Mouse (Mus musculus) erythroblast, adult 5-6 weeks (primary cell): ENCODE measurements around the gene Kmt2d. TPM values are rescaled to one million over a fixed set of nuclear protein-coding genes. Genes with fewer than 3 reads are reported as not detected.

ENCODE experiments used
- ATAC-seq: replicated peaks from 2 replicates; pipeline ENCODE4 v1.8.0; 2016; ENCODE audit warnings: moderate number of reproducible peaks, mild to moderate bottlenecking, moderate TSS enrichment, inconsistent platforms; ENCODE audit not compliant: poor library complexity, low FRiP score, severe bottlenecking
- total RNA-seq, 2 experiments: library from RNA; stranded (forward) in 1 of 2; stranded (reverse) in 1 of 2; fragments of 150-400 nt in 1 of 2; fragments of 200-764, 138-1000 nt in 1 of 2; gene quantifications; 2 replicates each; pipeline versions ENCODE4 v1.2.3 to v1.2.4; 2015 to 2017; ENCODE audit warnings: low replicate concordance in 2 of 2

The Kmt2d gene
- total RNA-seq, 2 experiments from 2014 or later, result 28.1 to 31.8 TPM

DNA sequence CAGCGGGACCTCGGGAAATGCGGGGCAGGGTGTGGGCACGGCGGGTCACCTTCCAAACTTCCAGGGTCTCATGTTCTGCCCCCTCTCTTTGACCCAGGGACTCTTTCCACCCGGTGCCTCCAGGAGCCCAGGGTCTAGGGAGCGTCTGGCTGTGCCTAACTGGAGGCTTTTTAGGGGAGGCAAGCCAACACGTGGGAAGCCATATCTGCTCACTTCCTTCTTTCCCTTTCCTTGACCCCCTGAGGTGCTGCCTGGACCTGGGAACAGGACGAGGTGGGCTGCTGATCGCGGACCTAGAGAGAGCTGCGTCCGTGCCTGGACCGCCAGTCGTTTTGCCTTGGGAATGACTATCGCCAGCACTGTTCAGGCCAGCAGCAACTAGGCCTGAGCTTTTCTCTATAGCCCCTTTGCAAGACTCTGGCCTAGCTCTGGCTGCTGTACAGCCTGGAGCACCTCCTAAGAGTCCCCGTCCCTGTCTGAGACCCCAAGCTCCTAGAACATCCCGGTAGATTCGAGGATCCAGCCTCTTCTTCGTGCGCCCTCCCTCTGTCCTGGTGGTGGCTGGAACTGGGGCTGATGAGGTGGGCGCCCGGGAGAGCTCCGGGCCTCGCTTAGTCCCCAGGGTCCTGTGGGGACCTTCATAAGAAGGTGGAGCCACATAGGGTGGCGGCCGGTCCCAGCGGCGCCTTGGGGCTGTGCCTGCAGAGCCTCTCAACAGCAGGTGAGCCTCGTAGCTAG is 64.8 kb downstream of the Kmt2d start:
- ATAC-seq, result no peak

- no peak for ATAC-seq
Measured at GRCm38 (mm10) chr15:98805324-98806040, 65.5 kb downstream of the Kmt2d start.

DNA sequence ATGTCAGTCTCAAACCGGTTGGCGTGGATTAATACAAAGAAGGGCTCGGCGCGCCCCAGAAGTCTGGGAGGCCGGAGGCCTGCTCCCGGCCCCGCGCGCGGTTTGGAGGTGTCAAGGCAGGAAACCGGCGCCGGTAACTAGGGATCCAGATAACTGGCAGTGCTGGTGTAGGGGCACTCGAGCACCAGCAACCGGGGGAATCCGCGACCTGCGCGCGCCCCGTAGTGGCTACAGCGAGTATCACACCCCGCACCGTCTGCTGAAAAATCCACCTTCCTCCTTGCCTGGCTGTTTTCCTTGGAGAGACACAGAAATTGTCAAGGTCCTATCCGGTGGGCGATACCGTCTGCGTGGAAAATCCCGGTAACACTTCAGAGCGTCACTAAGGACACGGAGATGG is 67.0 kb downstream of the Kmt2d start:
- ATAC-seq, result peak; percentile 62

DNA sequence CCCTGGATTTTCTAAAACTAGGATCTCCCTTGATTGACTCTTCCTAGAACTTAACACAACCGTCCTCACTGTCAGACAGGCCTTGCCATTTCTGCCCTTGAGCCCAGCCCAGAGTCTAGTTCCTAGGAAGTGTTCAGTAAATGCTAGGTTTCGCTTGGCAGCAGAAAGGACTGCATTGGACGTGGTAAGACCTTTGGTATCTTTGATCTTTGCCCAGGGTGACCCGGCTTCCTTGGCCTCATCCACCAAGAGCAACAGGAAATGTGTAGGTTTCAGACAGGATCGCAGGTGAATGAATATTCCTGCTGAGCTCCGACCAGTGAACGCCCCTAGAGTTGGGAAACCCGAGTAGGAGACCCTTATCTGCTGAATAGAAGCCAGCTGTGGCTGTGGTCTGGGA is 68.1 kb downstream of the Kmt2d start:
- ATAC-seq, result no peak

DNA sequence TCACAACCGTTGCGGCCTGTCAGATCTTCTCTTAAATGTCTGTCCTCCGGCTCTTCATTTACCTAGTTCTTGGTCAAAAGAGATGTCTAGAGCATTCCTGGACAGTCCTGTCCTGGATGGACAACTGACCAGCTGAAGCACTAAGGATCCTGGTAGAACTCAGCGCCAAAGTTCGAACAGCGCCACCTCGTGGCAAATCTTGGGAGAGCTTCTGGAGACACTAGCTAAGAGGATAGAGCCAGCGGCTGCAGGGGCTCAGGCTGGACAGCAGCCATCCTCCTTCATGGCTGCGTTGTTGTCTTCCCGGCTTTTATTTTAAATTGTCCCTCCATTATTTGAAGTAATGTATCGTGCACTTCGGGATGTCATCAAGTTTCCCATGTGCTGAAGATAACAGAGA is 71.6 kb downstream of the Kmt2d start:
- ATAC-seq, result peak; percentile 67

DNA sequence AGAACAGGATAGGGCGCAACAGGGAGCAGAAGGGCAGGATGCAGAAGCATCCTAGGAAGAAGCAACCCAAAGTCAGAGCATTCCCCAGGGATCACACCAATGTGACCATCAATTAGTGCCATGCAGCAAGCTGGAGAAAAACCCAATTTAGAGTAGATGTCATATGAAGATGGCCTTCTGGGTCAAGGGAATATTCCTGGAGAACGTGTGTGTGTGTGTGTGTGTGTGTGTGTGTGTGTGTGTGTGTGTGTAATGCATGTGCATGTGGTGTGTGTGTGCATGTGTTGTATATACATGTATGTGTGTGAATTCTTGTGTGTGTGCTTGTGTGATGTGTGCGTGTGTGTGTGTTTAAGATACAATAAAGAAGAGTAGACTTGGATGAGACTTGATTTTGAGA is 72.1 kb downstream of the Kmt2d start:
- no peak for ATAC-seq

DNA sequence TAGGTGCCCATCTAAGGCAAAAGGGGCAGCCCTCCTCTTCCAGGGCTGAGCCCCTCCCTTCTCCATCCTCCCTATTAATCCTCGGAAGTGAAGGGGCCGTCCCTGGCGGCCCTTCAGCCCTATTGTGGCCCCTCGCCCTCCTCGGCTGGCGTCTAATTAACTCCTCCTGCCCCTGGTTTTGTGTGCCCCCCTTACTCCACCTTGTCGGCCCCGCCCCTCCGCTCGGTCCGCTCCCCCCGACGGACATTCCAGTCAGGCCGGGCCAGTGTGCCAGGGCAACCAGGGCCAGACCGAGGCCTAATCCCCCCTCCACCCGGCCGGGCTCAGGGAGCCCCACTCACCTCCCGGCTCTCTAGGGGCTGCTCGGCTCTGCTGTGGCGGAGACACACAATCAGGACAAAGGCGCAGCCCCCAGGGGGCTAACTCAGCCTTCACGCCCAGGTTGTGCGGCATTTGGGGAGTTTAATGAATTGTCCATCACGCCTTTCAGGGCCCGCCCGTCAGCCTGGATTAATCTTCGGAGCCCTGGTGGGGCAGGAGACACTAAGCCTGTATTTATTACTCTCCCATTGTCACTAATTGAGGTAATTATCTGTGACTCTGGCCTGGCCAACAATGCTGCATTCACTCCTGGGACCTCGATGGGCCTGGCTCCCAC is 73.0 kb downstream of the Kmt2d start:
- no peak for ATAC-seq

DNA sequence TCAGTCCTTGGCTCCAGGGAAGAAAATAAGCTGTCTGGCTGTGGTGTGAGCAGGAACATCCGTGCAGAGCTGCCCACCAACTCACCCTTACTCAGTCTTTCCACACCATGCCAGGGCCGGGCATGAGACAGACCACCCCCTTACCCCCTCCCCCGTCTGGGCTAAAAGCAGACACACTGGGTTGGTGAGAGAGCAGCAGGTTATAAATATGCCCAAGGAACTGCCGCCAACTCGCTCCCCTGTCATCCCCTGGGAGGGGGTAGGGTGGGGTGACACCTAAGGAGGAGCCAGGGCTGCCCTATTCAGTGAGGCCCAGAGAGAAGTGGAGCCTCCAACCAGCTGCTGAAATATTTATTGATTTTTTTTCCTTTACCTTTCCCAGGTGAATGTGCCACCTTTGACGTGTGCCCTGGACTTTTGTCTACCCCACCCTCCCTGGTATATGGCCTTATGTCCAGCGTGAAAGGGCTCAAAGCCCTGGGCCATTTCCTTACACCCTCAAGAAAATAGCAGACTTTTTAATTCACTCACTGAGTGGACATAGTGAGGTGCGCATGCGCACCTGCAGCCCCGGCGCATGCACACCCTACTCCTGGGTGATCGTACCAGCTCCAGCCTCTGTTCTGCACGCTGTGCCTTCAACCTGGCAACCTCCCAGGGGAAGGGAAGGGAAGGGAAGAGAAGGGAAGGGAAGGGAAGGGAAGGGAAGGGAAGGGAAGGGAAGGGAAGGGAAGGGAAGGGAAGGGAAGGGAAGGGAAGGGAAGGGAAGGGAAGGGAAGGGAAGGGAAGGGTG is 74.0 kb downstream of the Kmt2d start:
- ATAC-seq, result no peak

- ATAC-seq, result no peak
Measured at GRCm38 (mm10) chr15:98793141-98793698, 77.8 kb downstream of the Kmt2d start.

DNA sequence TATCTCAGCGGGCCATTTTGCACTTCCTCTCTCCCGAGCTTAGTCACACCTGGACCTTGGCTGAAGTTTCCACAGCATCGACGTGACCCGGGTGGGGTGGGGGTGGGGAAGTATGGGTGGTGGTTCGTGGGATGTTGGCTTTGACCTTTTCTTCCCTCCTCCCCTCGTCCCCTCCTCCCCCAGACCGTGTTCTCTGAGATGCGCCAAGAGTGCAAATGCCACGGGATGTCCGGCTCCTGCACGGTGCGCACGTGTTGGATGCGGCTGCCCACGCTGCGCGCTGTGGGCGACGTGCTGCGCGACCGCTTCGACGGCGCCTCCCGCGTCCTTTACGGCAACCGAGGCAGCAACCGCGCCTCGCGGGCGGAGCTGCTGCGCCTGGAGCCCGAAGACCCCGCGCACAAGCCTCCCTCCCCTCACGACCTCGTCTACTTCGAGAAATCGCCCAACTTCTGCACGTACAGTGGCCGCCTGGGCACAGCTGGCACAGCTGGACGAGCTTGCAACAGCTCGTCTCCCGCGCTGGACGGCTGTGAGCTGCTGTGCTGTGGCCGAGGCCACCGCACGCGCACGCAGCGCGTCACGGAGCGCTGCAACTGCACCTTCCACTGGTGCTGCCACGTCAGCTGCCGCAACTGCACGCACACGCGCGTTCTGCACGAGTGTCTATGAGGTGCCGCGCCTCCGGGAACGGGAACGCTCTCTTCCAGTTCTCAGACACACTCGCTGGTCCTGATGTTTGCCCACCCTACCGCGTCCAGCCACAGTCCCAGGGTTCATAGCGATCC is 78.6 kb downstream of the Kmt2d start:
- no peak for ATAC-seq

- ATAC-seq, result no peak
Measured at GRCm38 (mm10) chr15:98791771-98792170, 79.2 kb downstream of the Kmt2d start.

DNA sequence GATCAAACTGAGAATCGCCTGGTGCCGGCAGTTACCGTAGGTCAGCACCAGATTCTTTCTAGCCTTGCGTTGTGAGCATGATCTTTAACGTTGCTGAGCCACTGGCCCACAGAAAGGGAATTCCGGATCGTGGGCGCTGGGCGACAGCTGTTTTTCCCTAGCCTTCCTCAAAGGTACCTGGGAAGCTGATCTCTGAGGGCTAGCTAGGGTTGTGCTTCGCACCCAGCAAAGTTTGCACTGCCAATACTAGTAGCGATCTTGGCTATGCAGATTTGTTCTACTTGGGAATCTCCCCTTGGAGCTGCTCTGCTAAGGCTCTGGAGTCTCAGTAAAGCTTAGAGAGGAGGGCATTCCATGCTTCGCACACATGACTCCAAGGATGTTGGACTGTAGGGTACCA is 79.8 kb downstream of the Kmt2d start:
- ATAC-seq, result no peak

- ATAC-seq, result no peak
Measured at GRCm38 (mm10) chr15:98790761-98791160, 80.2 kb downstream of the Kmt2d start.

- no peak for ATAC-seq
Measured at GRCm38 (mm10) chr15:98789661-98790535, 81.1 kb downstream of the Kmt2d start, which contains the start of gene Wnt1. Wnt1 (plus strand) TSS chr15:98789857.

DNA sequence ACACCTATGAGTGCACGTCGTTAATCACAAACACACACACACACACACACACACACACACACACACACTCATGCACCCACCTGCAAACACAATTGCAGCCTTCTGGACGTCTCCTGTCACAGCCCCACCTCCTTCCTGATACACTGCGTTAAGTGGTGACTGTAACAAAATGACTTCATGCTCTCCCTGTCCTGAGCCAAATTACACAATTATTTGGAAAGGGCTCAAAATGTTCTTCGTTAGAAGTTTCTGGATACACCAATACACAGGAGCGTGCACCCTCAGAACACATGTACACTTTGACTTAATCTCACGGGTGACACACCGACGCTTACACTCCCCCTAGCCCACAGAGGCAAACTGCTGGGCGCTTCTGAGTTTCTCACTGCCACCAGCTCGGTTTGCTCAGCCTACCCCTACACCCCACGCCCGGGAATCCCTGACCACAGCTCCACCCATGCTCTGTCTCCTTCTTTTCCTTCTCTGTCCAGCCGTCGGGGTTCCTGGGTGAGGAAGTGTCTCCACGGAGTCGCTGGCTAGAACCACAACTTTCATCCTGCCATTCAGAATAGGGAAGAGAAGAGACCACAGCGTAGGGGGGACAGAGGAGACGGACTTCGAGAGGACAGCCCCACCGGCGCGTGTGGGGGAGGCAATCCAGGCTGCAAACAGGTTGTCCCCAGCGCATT is 81.9 kb downstream of the Kmt2d start:
- ATAC-seq, result no peak

DNA sequence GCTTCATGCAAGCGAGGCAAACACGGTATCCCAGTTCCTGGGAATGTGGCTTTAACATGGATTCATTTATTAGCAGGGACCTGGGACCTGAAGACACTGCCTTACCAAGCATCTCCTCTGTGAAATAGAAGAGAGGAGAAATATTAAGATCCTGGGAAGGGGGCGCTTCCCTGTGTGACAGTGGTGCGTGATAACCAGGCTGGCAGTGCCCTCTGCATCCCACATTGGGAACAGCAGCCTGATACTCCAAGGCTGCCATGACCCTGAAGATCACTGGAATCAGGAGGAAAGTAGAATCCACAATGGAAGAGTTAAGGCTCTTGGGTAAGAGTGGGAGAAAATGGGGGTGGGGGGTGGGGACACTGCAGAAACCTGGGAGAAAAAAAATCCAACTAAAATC is 83.1 kb downstream of the Kmt2d start:
- ATAC-seq, result no peak

DNA sequence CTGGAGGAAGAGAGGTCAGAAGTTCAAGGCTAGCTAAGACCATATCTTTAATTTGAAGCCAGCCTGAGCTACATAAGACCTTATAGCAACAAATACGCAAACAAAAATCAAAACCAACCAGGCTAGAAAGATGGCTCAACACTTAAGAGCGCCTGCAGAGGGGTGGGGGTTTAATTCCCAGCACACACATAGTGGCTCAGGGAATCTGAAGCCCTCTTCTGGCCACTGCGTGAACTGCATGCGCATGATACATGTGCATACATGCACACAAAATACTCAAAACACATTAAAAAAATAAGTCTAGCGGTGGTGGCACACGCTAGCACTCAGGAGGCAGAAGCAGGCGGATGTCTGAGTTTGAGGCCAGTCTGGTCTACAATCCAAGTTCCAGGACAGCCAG is 85.3 kb downstream of the Kmt2d start:
- peak; percentile 68 for ATAC-seq
